Comparison of ENCODE assay signal across 8 mouse cellular contexts in the genomic region with DNA sequence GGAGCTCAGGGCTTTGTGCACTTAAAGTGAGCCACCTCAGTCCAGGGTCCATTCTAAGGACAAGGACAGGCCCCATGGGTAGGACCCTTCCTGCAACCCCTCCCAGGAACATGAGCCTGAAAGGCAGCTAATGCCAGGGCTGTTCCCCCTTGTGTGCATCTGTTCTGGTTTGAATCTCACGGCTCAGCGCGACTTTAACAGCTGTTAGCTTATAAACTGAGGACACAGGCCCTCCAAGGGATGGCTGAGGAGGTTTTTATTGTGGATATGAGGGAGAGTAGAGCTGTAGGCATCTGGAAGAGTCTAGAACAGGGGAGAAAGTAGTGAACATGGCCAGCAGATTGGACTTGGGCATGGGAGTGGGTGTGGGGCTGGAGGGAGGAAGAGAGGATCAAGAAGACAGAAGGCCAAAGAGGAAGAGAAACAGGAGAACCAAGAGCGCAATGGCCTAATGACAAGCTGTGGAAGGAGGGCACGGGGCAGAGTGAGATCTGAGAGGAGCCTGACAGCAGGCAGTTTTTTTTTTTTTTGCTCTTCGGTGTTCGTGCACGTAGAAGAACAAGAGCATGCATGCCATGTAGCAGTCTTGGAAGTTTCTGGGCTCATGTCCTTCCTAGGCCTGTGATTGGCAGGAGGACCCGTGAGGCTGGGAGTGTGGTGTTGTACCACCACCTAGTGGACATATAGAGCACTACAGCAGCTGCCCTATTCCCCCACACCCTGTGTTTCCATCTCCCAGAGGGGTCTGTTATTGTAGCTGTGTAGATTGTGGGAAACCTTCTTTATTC.
DNase-seq lines count a peak whose midpoint lies in the region; ATAC-seq and TF ChIP-seq lines count a peak whose summit lies in the region.

No protein-coding gene starts in this region.

- no peak for TF ChIP-seq EP300 in liver, embryonic 14.5 days (IDR thresholded peaks at IDR 0.05; ENCODE audit: low read depth)

- H3K4me1 ChIP-seq in embryonic facial prominence, embryonic 14.5 days (ENCODE audit: control insufficient read depth, insufficient read depth, low read length), result peaks cover 23% of the 10 kb centered on the region
- H3K4me1 ChIP-seq in hindbrain, embryonic 10.5 days (replicated peaks), result peaks cover 49% of the 10 kb centered on the region
- peaks cover 5 to 15% of the 10 kb centered on the region in 2 experiments for H3K4me1 ChIP-seq in liver, embryonic 14.5 days (replicated peaks; ENCODE audit: control insufficient read depth in 2 of 2, insufficient read depth in 2 of 2, low read length in 1 of 2)
- H3K4me1 ChIP-seq in neural tube, embryonic 13.5 days (replicated peaks), result peaks cover 67% of the 10 kb centered on the region

- no peak overlapping the region for H3K4me3 ChIP-seq in embryonic facial prominence, embryonic 14.5 days (ENCODE audit: low read depth, low read length)
- H3K4me3 ChIP-seq in hindbrain, embryonic 10.5 days, result no peak overlapping the region
- H3K4me3 ChIP-seq in liver, embryonic 14.5 days (ENCODE audit: insufficient read depth in 1 of 2, low read depth in 2 of 2, low read length in 2 of 2), result no peak overlapping the region
- H3K4me3 ChIP-seq in neural tube, embryonic 13.5 days, result no peak overlapping the region

- H3K4me2 ChIP-seq in embryonic facial prominence, embryonic 14.5 days (ENCODE audit: low read depth, low read length), result no peak overlapping the region
- no peak overlapping the region for H3K4me2 ChIP-seq in liver, embryonic 14.5 days (ENCODE audit: low read depth)
- H3K4me2 ChIP-seq in neural tube, embryonic 13.5 days, result no peak overlapping the region

- no peaks in the 10 kb centered on the region for H3K9me3 ChIP-seq in embryonic facial prominence, embryonic 14.5 days (ENCODE audit: control insufficient read depth, low read length)
- no peaks in the 10 kb centered on the region for H3K9me3 ChIP-seq in hindbrain, embryonic 10.5 days
- no peaks in the 10 kb centered on the region for H3K9me3 ChIP-seq in liver, embryonic 14.5 days (ENCODE audit: control insufficient read depth, low read length)
- H3K9me3 ChIP-seq in neural tube, embryonic 13.5 days, result no peaks in the 10 kb centered on the region

- no peaks in the 10 kb centered on the region for H3K36me3 ChIP-seq in embryonic facial prominence, embryonic 14.5 days (ENCODE audit: control insufficient read depth, insufficient read depth, low read length)
- H3K36me3 ChIP-seq in hindbrain, embryonic 10.5 days, result peaks cover 8% of the 10 kb centered on the region
- H3K36me3 ChIP-seq in liver, embryonic 14.5 days (replicated peaks; ENCODE audit: control insufficient read depth, insufficient read depth, low read depth), result no peaks in the 10 kb centered on the region
- H3K36me3 ChIP-seq in neural tube, embryonic 13.5 days, result no peaks in the 10 kb centered on the region

- peak; percentile 98 for TF ChIP-seq CTCF in liver, embryonic 14.5 days (IDR thresholded peaks at IDR 0.05; ENCODE audit: low read depth)

- peak; percentile 76 for ATAC-seq in activated CD4-positive, CD25-positive, alpha-beta regulatory T cell, adult 4 months
- peak; percentile 48 for ATAC-seq in embryonic facial prominence, embryonic 14.5 days (ENCODE audit: low read depth)
- no peak for ATAC-seq in liver, embryonic 14.5 days (ENCODE audit: insufficient read depth)
- peak; percentile 25; the same call in 1 of the 2 replicates for ATAC-seq in neural tube, embryonic 13.5 days (ENCODE audit: low read depth)

- 41% methylated on average over 6 of the region's 9 CpGs for WGBS in embryonic facial prominence, embryonic 14.5 days
- 32% methylated on average over 9 of the region's 9 CpGs for WGBS in hindbrain, embryonic 10.5 days
- 37% methylated on average over 9 of the region's 9 CpGs for WGBS in liver, embryonic 14.5 days (ENCODE audit: insufficient replicate concordance)
- WGBS in neural tube, embryonic 13.5 days, result 29% methylated on average over 9 of the region's 9 CpGs

- H3K9ac ChIP-seq in embryonic facial prominence, embryonic 14.5 days (ENCODE audit: low read depth, low read length), result no peak overlapping the region
- no peak overlapping the region for H3K9ac ChIP-seq in liver, embryonic 14.5 days (replicated peaks)
- H3K9ac ChIP-seq in neural tube, embryonic 13.5 days, result peak overlapping the region; percentile 50

- H3K27ac ChIP-seq in embryonic facial prominence, embryonic 14.5 days (replicated peaks; ENCODE audit: low read depth, low read length), result peak overlapping the region; percentile 10; the same call in 1 of the 2 replicates
- peak overlapping the region; percentile 92 for H3K27ac ChIP-seq in hindbrain, embryonic 10.5 days
- no peak overlapping the region for H3K27ac ChIP-seq in liver, embryonic 14.5 days
- H3K27ac ChIP-seq in neural tube, embryonic 13.5 days (replicated peaks), result peak overlapping the region; percentile 65

- peak; percentile 71 to 77 for DNase-seq in layer of hippocampus, postnatal 10 days (ENCODE audit: low spot score in 2 of 2)
- DNase-seq in layer of hippocampus, postnatal 25 days (ENCODE audit: extremely low spot score in 1 of 2, low spot score in 1 of 2), result no peak
- DNase-seq in embryonic facial prominence, embryonic 14.5 days (ENCODE audit: low spot score), result peak; percentile 90
- peak; percentile 78 for DNase-seq in hindbrain, embryonic 10.5 days (ENCODE audit: low spot score)
- peak in 1 of 3 experiments; percentile 36 for DNase-seq in liver, embryonic 14.5 days (ENCODE audit: low read depth in 3 of 3, low spot score in 3 of 3)
- no peak for DNase-seq in urinary bladder, adult 2 months (ENCODE audit: low spot score)

- H3K27me3 ChIP-seq in embryonic facial prominence, embryonic 14.5 days (replicated peaks; ENCODE audit: control insufficient read depth, insufficient read depth, low read length), result no peaks in the 10 kb centered on the region
- no peaks in the 10 kb centered on the region for H3K27me3 ChIP-seq in hindbrain, embryonic 10.5 days (ENCODE audit: insufficient read depth, poor library complexity, severe bottlenecking)
- H3K27me3 ChIP-seq in liver, embryonic 14.5 days (ENCODE audit: control insufficient read depth, insufficient read depth, low read length), result no peaks in the 10 kb centered on the region; the same call in 1 of the 2 replicates
- no peaks in the 10 kb centered on the region for H3K27me3 ChIP-seq in neural tube, embryonic 13.5 days

Comparison
In these comparisons a context has a peak if more than half of its experiments do, and no peak if none do; other contexts are left out.
1. DNase-seq: peak in layer of hippocampus, postnatal 10 days (2 of 2), embryonic facial prominence, embryonic 14.5 days (single experiment) and hindbrain, embryonic 10.5 days (single experiment); none in layer of hippocampus, postnatal 25 days (0 of 2) and urinary bladder, adult 2 months (single experiment).